Mouse (Mus musculus) megakaryocyte, embryonic 14.5 days (primary cell): ENCODE data around the gene Elovl6.

Experiments
- FLI1 ChIP-seq: IDR thresholded peaks from 2 replicates; pipeline ENCODE4 v1.6.1; 2012; ENCODE audit warnings: low read length, inconsistent platforms, mixed read lengths
- GATA1 ChIP-seq: IDR thresholded peaks from 3 replicates; pipeline ENCODE4 v1.6.1; 2012; ENCODE audit warnings: mixed read lengths, low read length, inconsistent platforms, borderline replicate concordance

GRCm38 (mm10) chr3:129633518-129633917 lies 101.4 kb downstream of the Elovl6 start:
- no peak for TF ChIP-seq GATA1
- no peak for TF ChIP-seq FLI1
